28 mouse cellular contexts compared by ENCODE assay signal in the genomic region with DNA sequence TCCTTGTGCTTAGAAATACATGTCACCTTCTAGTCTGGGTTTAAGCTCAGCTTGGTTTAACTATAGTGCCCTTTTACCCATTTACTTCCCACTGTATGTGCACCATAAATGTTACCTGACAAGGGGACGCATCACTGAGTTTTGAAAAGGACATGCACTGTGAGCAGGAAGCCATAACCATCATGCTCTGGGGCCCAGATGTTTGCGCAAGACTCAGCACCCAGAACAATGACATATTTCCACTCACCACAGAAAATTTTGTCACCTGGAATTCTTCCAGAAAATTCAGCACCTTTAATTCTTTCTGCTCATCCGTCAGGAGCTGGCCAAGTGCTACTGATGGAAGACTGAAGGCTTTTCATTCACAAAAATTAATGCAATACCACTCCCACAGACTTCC.
DNase-seq lines count a peak whose midpoint lies in the region; ATAC-seq and TF ChIP-seq lines count a peak whose summit lies in the region.
"Had no signal": no experiment of that assay in that cellular context is flagged by ENCODE, and none has a peak within 500 bp of the region (broad histone marks: within the 10 kb centered on the region; RNA-seq: fewer than 3 reads in every experiment).

No protein-coding gene starts in this region.

- no peak for TF ChIP-seq CTCF in Patski (IDR thresholded peaks at IDR 0.05)

- ATAC-seq in limb, embryonic 11.5 days (ENCODE audit: insufficient number of reproducible peaks, low FRiP score, low TSS enrichment, low read depth): no peak
- ATAC-seq in Patski: peak; percentile 62
- no peak for ATAC-seq in hindbrain, embryonic 12.5 days (ENCODE audit: low FRiP score)
- ATAC-seq: CD4-positive, CD25-positive, alpha-beta regulatory T cell, adult 4 months; forebrain, embryonic 14.5 days; forebrain, embryonic 16.5 days had no signal

- no peak overlapping the region for H3K4me2 ChIP-seq in limb, embryonic 11.5 days (ENCODE audit: low read depth, severe bottlenecking)
- no peak overlapping the region for H3K4me2 ChIP-seq in hindbrain, embryonic 12.5 days (replicated peaks)
- H3K4me2 ChIP-seq: embryonic facial prominence, embryonic 13.5 days; embryonic facial prominence, embryonic 15.5 days; forebrain, embryonic 12.5 days had no signal

- POLR2A ChIA-PET in Patski (lab: Charles Lee): no interaction called here

- 81% methylated on average over 3 of the region's 3 CpGs for WGBS in limb, embryonic 11.5 days
- WGBS in limb, embryonic 10.5 days: 88% methylated on average over 3 of the region's 3 CpGs
- 82% methylated on average over 3 of the region's 3 CpGs for WGBS in hindbrain, embryonic 12.5 days

- no peaks in the 10 kb centered on the region for H3K9me3 ChIP-seq in limb, embryonic 11.5 days (ENCODE audit: control insufficient read depth, low read length)
- H3K9me3 ChIP-seq in limb, embryonic 10.5 days (replicated peaks): no peaks in the 10 kb centered on the region
- no peaks in the 10 kb centered on the region for H3K9me3 ChIP-seq in hindbrain, embryonic 12.5 days (replicated peaks)
- H3K9me3 ChIP-seq: embryonic facial prominence, embryonic 13.5 days; embryonic facial prominence, embryonic 15.5 days; forebrain, embryonic 10.5 days; forebrain, embryonic 12.5 days; G1E had no signal

- H3K4me1 ChIP-seq in limb, embryonic 11.5 days (ENCODE audit: control insufficient read depth, insufficient read depth, low read length): peaks cover 5% of the 10 kb centered on the region; the same call in 1 of the 2 replicates
- H3K4me1 ChIP-seq in limb, embryonic 10.5 days: peaks cover 14% of the 10 kb centered on the region; the same call in 1 of the 2 replicates
- H3K4me1 ChIP-seq in hindbrain, embryonic 12.5 days: no peaks in the 10 kb centered on the region; the same call in 1 of the 2 replicates
- H3K4me1 ChIP-seq: embryonic facial prominence, embryonic 15.5 days had no signal

- no peak overlapping the region for H3K4me3 ChIP-seq in limb, embryonic 11.5 days (ENCODE audit: low read depth, low read length)
- no peak overlapping the region for H3K4me3 ChIP-seq in limb, embryonic 10.5 days
- no peak overlapping the region for H3K4me3 ChIP-seq in hindbrain, embryonic 12.5 days
- H3K4me3 ChIP-seq: embryonic facial prominence, embryonic 13.5 days; embryonic facial prominence, embryonic 15.5 days; erythroblast, embryonic 14.5 days; forebrain, embryonic 10.5 days; forebrain, embryonic 12.5 days had no signal

- H3K36me3 ChIP-seq in limb, embryonic 11.5 days (ENCODE audit: control insufficient read depth, insufficient read depth, low read length): no peaks in the 10 kb centered on the region
- H3K36me3 ChIP-seq in limb, embryonic 10.5 days: no peaks in the 10 kb centered on the region
- no peaks in the 10 kb centered on the region for H3K36me3 ChIP-seq in hindbrain, embryonic 12.5 days
- H3K36me3 ChIP-seq: embryonic facial prominence, embryonic 13.5 days; embryonic facial prominence, embryonic 15.5 days; forebrain, embryonic 10.5 days; forebrain, embryonic 12.5 days; G1E had no signal

- CTCF ChIA-PET in Patski (lab: Charles Lee): interaction anchor here (0.9 kb wide), 1 partner anchor 12 kb away, joined by 3 read pairs; no protein-coding TSS in a partner anchor

- H3K27me3 ChIP-seq in limb, embryonic 11.5 days (ENCODE audit: control insufficient read depth, insufficient read depth, low read length): no peaks in the 10 kb centered on the region
- no peaks in the 10 kb centered on the region for H3K27me3 ChIP-seq in limb, embryonic 10.5 days (ENCODE audit: low read depth, poor library complexity, severe bottlenecking)
- no peaks in the 10 kb centered on the region for H3K27me3 ChIP-seq in Patski
- no peaks in the 10 kb centered on the region for H3K27me3 ChIP-seq in hindbrain, embryonic 12.5 days
- H3K27me3 ChIP-seq: CH12.LX; embryonic facial prominence, embryonic 13.5 days; embryonic facial prominence, embryonic 15.5 days; forebrain, embryonic 12.5 days had no signal

- DNase-seq in limb, embryonic 11.5 days (ENCODE audit: low spot score): peak; percentile 16
- no peak for DNase-seq in limb, embryonic 10.5 days (ENCODE audit: low spot score)
- DNase-seq in thymus, postnatal 14 days: peak; percentile 45
- no peak for DNase-seq in thymus, postnatal 36 days
- DNase-seq in 3T3-L1 (ENCODE audit: low read depth, low spot score): peak; percentile 7
- DNase-seq in Patski (ENCODE audit: low read depth, low spot score): peak; percentile 43
- no peak for DNase-seq in heart, postnatal 25 days (ENCODE audit: low spot score)
- DNase-seq: adrenal gland, adult 2 months; adrenal gland, postnatal 10 days; adrenal gland, postnatal 25 days; cerebellum, adult 11 months; cerebellum, adult 18-20 months; cerebellum, adult 8-10 months; cerebellum, adult 9-11 months; cerebellum, postnatal 14 days; cerebellum, postnatal 36 days; embryo, embryonic 11 days had no signal

- intact Hi-C loops in heart, postnatal 25 days (cut with DNase I): no loop called here

- no peak overlapping the region for H3K9ac ChIP-seq in limb, embryonic 11.5 days (ENCODE audit: low read length)
- H3K9ac ChIP-seq in hindbrain, embryonic 12.5 days: no peak overlapping the region
- H3K9ac ChIP-seq: embryonic facial prominence, embryonic 13.5 days; embryonic facial prominence, embryonic 15.5 days; forebrain, embryonic 12.5 days had no signal

- in situ Hi-C loops in Patski (cut with MboI; ENCODE audit: low pct_unique_long_range_greater_than_20kb): no loop called here

- H3K27ac ChIP-seq in limb, embryonic 11.5 days (replicated peaks; ENCODE audit: low read depth, low read length): no peak overlapping the region
- no peak overlapping the region for H3K27ac ChIP-seq in limb, embryonic 10.5 days
- no peak overlapping the region for H3K27ac ChIP-seq in hindbrain, embryonic 12.5 days
- H3K27ac ChIP-seq: embryonic facial prominence, embryonic 13.5 days; embryonic facial prominence, embryonic 15.5 days; forebrain, embryonic 10.5 days; forebrain, embryonic 12.5 days had no signal

Comparison
In these comparisons a context has a peak if more than half of its experiments do, and no peak if none do; other contexts are left out.
1. DNase-seq: peak in limb, embryonic 11.5 days (single experiment), thymus, postnatal 14 days (single experiment), 3T3-L1 (single experiment) and Patski (single experiment); none in limb, embryonic 10.5 days (single experiment), thymus, postnatal 36 days (0 of 2) and heart, postnatal 25 days (single experiment).